Mouse (Mus musculus): ENCODE data around the gene Tnks2. TPM values are rescaled to one million over a fixed set of nuclear protein-coding genes. Genes with fewer than 3 reads are reported as not detected.
A peak's percentile ranks its signal among the peaks of the same experiment; 100 is the strongest.

The Tnks2 gene
- polyA plus RNA-seq, 1 experiment: 10.7 TPM

- H3K4me1 ChIP-seq (ENCODE audit: control insufficient read depth, insufficient read depth, low read length): peaks cover 5% of the 10 kb centered on the region
- no peaks in the 10 kb centered on the region for H3K36me3 ChIP-seq (ENCODE audit: control insufficient read depth, insufficient read depth, low read length)
- no peak overlapping the region for H3K27ac ChIP-seq (ENCODE audit: control insufficient read depth, insufficient read depth, low read depth, low read length)
- no peak overlapping the region for H3K4me3 ChIP-seq (ENCODE audit: control insufficient read depth, low read depth, low read length)
- no peak for TF ChIP-seq POLR2A (IDR thresholded peaks at IDR 0.05; ENCODE audit: control insufficient read depth, low read depth, low read length)
- TF ChIP-seq CTCF (IDR thresholded peaks at IDR 0.05; ENCODE audit: control insufficient read depth, insufficient read depth, insufficient replicate concordance, low read depth, low read length): no peak
- H3K27me3 ChIP-seq (ENCODE audit: control insufficient read depth, insufficient read depth, low read length): no peaks in the 10 kb centered on the region
Measured at GRCm38 (mm10) chr19:36828322-36828721, 5.7 kb upstream of the Tnks2 start.

- Histone ChIP-seq H3K4me3 (ENCODE audit: control insufficient read depth, low read depth, low read length) (peak overlapping the region; percentile 97), H3K27me3 (ENCODE audit: control insufficient read depth, insufficient read depth, low read length) (no peaks in the 10 kb centered on the region)
- no peak for TF ChIP-seq CTCF (IDR thresholded peaks at IDR 0.05; ENCODE audit: control insufficient read depth, insufficient read depth, insufficient replicate concordance, low read depth, low read length)
- TF ChIP-seq POLR2A (IDR thresholded peaks at IDR 0.05; ENCODE audit: control insufficient read depth, low read depth, low read length): no peak
Measured at GRCm38 (mm10) chr19:36832951-36833787, 863 bp upstream of the Tnks2 start.

GRCm38 (mm10) chr19:36834532-36835431 lies 750 bp downstream of the Tnks2 start:
- H3K4me1 ChIP-seq (ENCODE audit: control insufficient read depth, insufficient read depth, low read length): peaks cover 8% of the 10 kb centered on the region
- TF ChIP-seq POLR2A (IDR thresholded peaks at IDR 0.05; ENCODE audit: control insufficient read depth, low read depth, low read length): no peak
- no peak for TF ChIP-seq CTCF (IDR thresholded peaks at IDR 0.05; ENCODE audit: control insufficient read depth, insufficient read depth, insufficient replicate concordance, low read depth, low read length)
- peak overlapping the region; percentile 86 for H3K27ac ChIP-seq (ENCODE audit: control insufficient read depth, insufficient read depth, low read depth, low read length)
- peak overlapping the region; percentile 97 for H3K4me3 ChIP-seq (ENCODE audit: control insufficient read depth, low read depth, low read length)
- H3K36me3 ChIP-seq (ENCODE audit: control insufficient read depth, insufficient read depth, low read length): no peaks in the 10 kb centered on the region
- H3K27me3 ChIP-seq (ENCODE audit: control insufficient read depth, insufficient read depth, low read length): no peaks in the 10 kb centered on the region

More at GRCm38 (mm10) chr19:36832951-36833787, 863 bp upstream of the Tnks2 start:
- Histone ChIP-seq H3K27ac (ENCODE audit: control insufficient read depth, insufficient read depth, low read depth, low read length) (peak overlapping the region; percentile 83), H3K36me3 (ENCODE audit: control insufficient read depth, insufficient read depth, low read length) (no peaks in the 10 kb centered on the region), H3K4me1 (ENCODE audit: control insufficient read depth, insufficient read depth, low read length) (peaks cover 8% of the 10 kb centered on the region)

GRCm38 (mm10) chr19:36836035-36836434 lies 2.0 kb downstream of the Tnks2 start:
- Histone ChIP-seq H3K4me3 (ENCODE audit: control insufficient read depth, low read depth, low read length) (no peak overlapping the region), H3K4me1 (ENCODE audit: control insufficient read depth, insufficient read depth, low read length) (peaks cover 8% of the 10 kb centered on the region), H3K27ac (ENCODE audit: control insufficient read depth, insufficient read depth, low read depth, low read length) (no peak overlapping the region), H3K27me3 (ENCODE audit: control insufficient read depth, insufficient read depth, low read length) (no peaks in the 10 kb centered on the region), H3K36me3 (ENCODE audit: control insufficient read depth, insufficient read depth, low read length) (no peaks in the 10 kb centered on the region)
- no peak for TF ChIP-seq POLR2A (IDR thresholded peaks at IDR 0.05; ENCODE audit: control insufficient read depth, low read depth, low read length)
- no peak for TF ChIP-seq CTCF (IDR thresholded peaks at IDR 0.05; ENCODE audit: control insufficient read depth, insufficient read depth, insufficient replicate concordance, low read depth, low read length)

- TF ChIP-seq CTCF (IDR thresholded peaks at IDR 0.05; ENCODE audit: control insufficient read depth, insufficient read depth, insufficient replicate concordance, low read depth, low read length) (no peak), POLR2A (IDR thresholded peaks at IDR 0.05; ENCODE audit: control insufficient read depth, low read depth, low read length) (no peak)
- Histone ChIP-seq H3K36me3 (ENCODE audit: control insufficient read depth, insufficient read depth, low read length) (no peaks in the 10 kb centered on the region), H3K27me3 (ENCODE audit: control insufficient read depth, insufficient read depth, low read length) (no peaks in the 10 kb centered on the region), H3K4me1 (ENCODE audit: control insufficient read depth, insufficient read depth, low read length) (peaks cover 3% of the 10 kb centered on the region), H3K27ac (ENCODE audit: control insufficient read depth, insufficient read depth, low read depth, low read length) (no peak overlapping the region), H3K4me3 (ENCODE audit: control insufficient read depth, low read depth, low read length) (no peak overlapping the region)
Measured at GRCm38 (mm10) chr19:36840301-36840700, 6.3 kb downstream of the Tnks2 start.

- no peaks in the 10 kb centered on the region for H3K36me3 ChIP-seq (ENCODE audit: control insufficient read depth, insufficient read depth, low read length)
- H3K27me3 ChIP-seq (ENCODE audit: control insufficient read depth, insufficient read depth, low read length): no peaks in the 10 kb centered on the region
- H3K4me3 ChIP-seq (ENCODE audit: control insufficient read depth, low read depth, low read length): no peak overlapping the region
- H3K4me1 ChIP-seq (ENCODE audit: control insufficient read depth, insufficient read depth, low read length): no peaks in the 10 kb centered on the region
- H3K27ac ChIP-seq (ENCODE audit: control insufficient read depth, insufficient read depth, low read depth, low read length): no peak overlapping the region
- TF ChIP-seq CTCF (IDR thresholded peaks at IDR 0.05; ENCODE audit: control insufficient read depth, insufficient read depth, insufficient replicate concordance, low read depth, low read length): no peak
- no peak for TF ChIP-seq POLR2A (IDR thresholded peaks at IDR 0.05; ENCODE audit: control insufficient read depth, low read depth, low read length)
Measured at GRCm38 (mm10) chr19:36843866-36844265, 9.8 kb downstream of the Tnks2 start.

- no peak for TF ChIP-seq CTCF (IDR thresholded peaks at IDR 0.05; ENCODE audit: control insufficient read depth, insufficient read depth, insufficient replicate concordance, low read depth, low read length)
- TF ChIP-seq POLR2A (IDR thresholded peaks at IDR 0.05; ENCODE audit: control insufficient read depth, low read depth, low read length): no peak
- Histone ChIP-seq H3K36me3 (ENCODE audit: control insufficient read depth, insufficient read depth, low read length) (no peaks in the 10 kb centered on the region), H3K4me1 (ENCODE audit: control insufficient read depth, insufficient read depth, low read length) (no peaks in the 10 kb centered on the region), H3K27me3 (ENCODE audit: control insufficient read depth, insufficient read depth, low read length) (no peaks in the 10 kb centered on the region), H3K4me3 (ENCODE audit: control insufficient read depth, low read depth, low read length) (no peak overlapping the region), H3K27ac (ENCODE audit: control insufficient read depth, insufficient read depth, low read depth, low read length) (no peak overlapping the region)
Measured at GRCm38 (mm10) chr19:36845924-36846323, 11.9 kb downstream of the Tnks2 start.

Measured in testis, adult 2 months (tissue).